Comparison of ENCODE assay signal across 30 mouse cellular contexts in the genomic region with DNA sequence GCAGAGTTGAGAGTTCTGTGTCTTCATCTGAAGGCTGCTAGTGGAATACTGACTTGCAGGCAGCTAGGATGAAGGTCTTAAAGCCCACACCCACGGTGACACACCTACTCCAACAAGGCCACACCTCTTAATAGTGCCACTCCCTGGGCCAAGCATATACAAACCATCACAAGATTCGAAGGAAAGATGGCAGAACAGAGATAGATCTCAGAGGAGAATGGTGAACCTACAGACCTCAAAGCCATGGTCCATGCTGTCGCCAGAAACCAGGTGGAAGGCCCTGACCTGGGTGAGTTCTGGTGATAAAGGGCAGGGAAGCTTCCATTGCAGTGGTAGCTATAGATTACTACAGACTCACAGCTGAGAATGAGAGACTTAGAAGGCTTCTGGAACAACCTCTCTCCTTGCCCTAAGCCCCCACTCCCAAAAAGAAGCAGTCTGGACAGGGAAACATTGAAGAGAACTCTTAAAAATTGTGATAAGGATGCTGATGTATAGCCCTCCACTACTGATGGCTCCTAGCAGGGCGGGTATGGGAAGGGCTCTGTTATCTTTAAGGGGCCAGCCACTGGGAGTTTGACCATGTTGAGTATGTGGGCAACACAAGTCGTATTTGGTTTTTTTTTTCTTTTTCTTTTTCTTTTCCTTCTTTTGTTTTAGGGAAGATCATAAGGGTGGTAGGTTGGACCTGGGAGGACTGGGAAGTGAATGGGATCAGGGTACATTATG. TPM values are rescaled to one million over a fixed set of nuclear protein-coding genes. Genes with fewer than 3 reads are reported as not detected.
DNase-seq lines count a peak whose midpoint lies in the region; ATAC-seq and TF ChIP-seq lines count a peak whose summit lies in the region.
"Had no signal": no experiment of that assay in that cellular context is flagged by ENCODE, and none has a peak within 500 bp of the region (broad histone marks: within the 10 kb centered on the region; RNA-seq: fewer than 3 reads in every experiment).

No protein-coding gene starts in this region.

- H3K4me3 ChIP-seq in heart, embryonic 11.5 days (ENCODE audit: low read depth, low read length): no peak overlapping the region
- no peak overlapping the region for H3K4me3 ChIP-seq in liver, embryonic 11.5 days (ENCODE audit: low read depth, low read length)
- peak overlapping the region; percentile 57 for H3K4me3 ChIP-seq in liver, embryonic 16.5 days (ENCODE audit: low read depth, low read length)
- H3K4me3 ChIP-seq in layer of hippocampus, adult 2 months: no peak overlapping the region
- H3K4me3 ChIP-seq: heart, adult 2 months; heart, embryonic 13.5 days; megakaryocyte, embryonic 14.5 days; neural tube, embryonic 15.5 days had no signal

- H3K4me1 ChIP-seq in heart, embryonic 11.5 days (ENCODE audit: control insufficient read depth, insufficient read depth, low read length): no peaks in the 10 kb centered on the region
- H3K4me1 ChIP-seq in liver, embryonic 11.5 days (replicated peaks; ENCODE audit: control insufficient read depth, insufficient read depth, low read length): peaks cover 10% of the 10 kb centered on the region
- peaks cover 23% of the 10 kb centered on the region for H3K4me1 ChIP-seq in liver, embryonic 16.5 days (ENCODE audit: control insufficient read depth, low read depth, low read length)
- H3K4me1 ChIP-seq: neural tube, embryonic 15.5 days had no signal

- H3K36me3 ChIP-seq in heart, embryonic 11.5 days (ENCODE audit: control insufficient read depth, insufficient read depth, low read length): no peaks in the 10 kb centered on the region
- H3K36me3 ChIP-seq in liver, embryonic 11.5 days (ENCODE audit: control insufficient read depth, insufficient read depth, low read length): no peaks in the 10 kb centered on the region
- H3K36me3 ChIP-seq in liver, embryonic 16.5 days (ENCODE audit: control insufficient read depth, insufficient read depth): no peaks in the 10 kb centered on the region
- H3K36me3 ChIP-seq: heart, embryonic 13.5 days; neural tube, embryonic 15.5 days had no signal

- 68% methylated on average over 5 of the region's 5 CpGs for WGBS in heart, embryonic 11.5 days (ENCODE audit: insufficient replicate concordance)
- 54% methylated on average over 5 of the region's 5 CpGs for WGBS in liver, embryonic 11.5 days
- 26% methylated on average over 5 of the region's 5 CpGs for WGBS in liver, embryonic 16.5 days (ENCODE audit: insufficient replicate concordance)

- H3K27ac ChIP-seq in heart, embryonic 11.5 days (ENCODE audit: low read depth, low read length): no peak overlapping the region
- no peak overlapping the region for H3K27ac ChIP-seq in liver, embryonic 11.5 days (ENCODE audit: low read depth, low read length)
- peak overlapping the region; percentile 71; the same call in 1 of the 2 replicates for H3K27ac ChIP-seq in liver, embryonic 16.5 days (ENCODE audit: low read length)
- no peak overlapping the region for H3K27ac ChIP-seq in layer of hippocampus, adult 2 months
- H3K27ac ChIP-seq: heart, adult 2 months; heart, embryonic 13.5 days; hindbrain, embryonic 14.5 days; neural tube, embryonic 15.5 days; stomach, postnatal 0 days had no signal

- H3K9ac ChIP-seq in heart, embryonic 11.5 days (ENCODE audit: low read depth, low read length): no peak overlapping the region
- H3K9ac ChIP-seq in liver, embryonic 11.5 days (ENCODE audit: low read depth, low read length): no peak overlapping the region
- H3K9ac ChIP-seq in liver, embryonic 16.5 days (ENCODE audit: low read depth, low read length): peak overlapping the region; percentile 40
- H3K9ac ChIP-seq: heart, embryonic 13.5 days; hindbrain, embryonic 14.5 days; lung, embryonic 14.5 days; neural tube, embryonic 15.5 days had no signal

- H3K27me3 ChIP-seq in heart, embryonic 11.5 days (ENCODE audit: control insufficient read depth, insufficient read depth, low read length): no peaks in the 10 kb centered on the region
- no peaks in the 10 kb centered on the region for H3K27me3 ChIP-seq in liver, embryonic 11.5 days (replicated peaks; ENCODE audit: control insufficient read depth, insufficient read depth, low read length)
- no peaks in the 10 kb centered on the region for H3K27me3 ChIP-seq in liver, embryonic 16.5 days (ENCODE audit: control insufficient read depth, insufficient read depth, low read depth, low read length)
- H3K27me3 ChIP-seq: heart, embryonic 13.5 days; neural tube, embryonic 15.5 days had no signal

- H3K9me3 ChIP-seq in heart, embryonic 11.5 days (replicated peaks; ENCODE audit: control insufficient read depth, low read length): no peaks in the 10 kb centered on the region
- no peaks in the 10 kb centered on the region for H3K9me3 ChIP-seq in liver, embryonic 11.5 days (ENCODE audit: control insufficient read depth, low read length)
- no peaks in the 10 kb centered on the region for H3K9me3 ChIP-seq in liver, embryonic 16.5 days (replicated peaks; ENCODE audit: control insufficient read depth, low read length)
- H3K9me3 ChIP-seq: heart, embryonic 13.5 days; megakaryocyte, embryonic 14.5 days; neural tube, embryonic 15.5 days had no signal

- H3K4me2 ChIP-seq in heart, embryonic 11.5 days: no peak overlapping the region
- peak overlapping the region; percentile 33; the same call in 1 of the 2 replicates for H3K4me2 ChIP-seq in liver, embryonic 11.5 days
- H3K4me2 ChIP-seq in liver, embryonic 16.5 days (ENCODE audit: low read depth, low read length): peak overlapping the region; percentile 40
- H3K4me2 ChIP-seq: heart, embryonic 13.5 days; hindbrain, embryonic 14.5 days; lung, embryonic 14.5 days; neural tube, embryonic 15.5 days had no signal

- TF ChIP-seq CTCF in layer of hippocampus, adult 2 months (conservative IDR thresholded peaks at IDR 0.05): no peak

- ATAC-seq in heart, embryonic 11.5 days (replicated peaks; ENCODE audit: insufficient number of reproducible peaks, low FRiP score, low TSS enrichment): 0 out of 2 replicates have a peak, but pooled peaks have one; percentile 65
- peak; percentile 91 for ATAC-seq in liver, embryonic 11.5 days (replicated peaks; ENCODE audit: low FRiP score)
- ATAC-seq in liver, embryonic 16.5 days (ENCODE audit: low read depth): peak; percentile 98
- ATAC-seq in granulocyte monocyte progenitor cell, adult 5-6 weeks (replicated peaks; ENCODE audit: poor library complexity, severe bottlenecking): no peak
- ATAC-seq: forebrain, embryonic 14.5 days had no signal

- DNase-seq in heart, adult 11 months: no peak
- no peak for DNase-seq in liver, embryonic 11.5 days (ENCODE audit: low spot score)
- no peak for DNase-seq in ovary, adult 18-20 months (ENCODE audit: low spot score)
- no peak for DNase-seq in right cerebral cortex, postnatal 25 days
- no peak for DNase-seq in layer of hippocampus, adult 2 months (ENCODE audit: low spot score in 2 of 2)
- DNase-seq: adrenal gland, adult 8-10 months; cerebellum, adult 18-20 months; cerebellum, postnatal 10 days; gastrocnemius, postnatal 14 days; heart, adult 2 months; heart, postnatal 10 days; kidney, adult 11 months; kidney, postnatal 25 days; layer of hippocampus, postnatal 36 days; left cerebral cortex, postnatal 4 days; lung, embryonic 14.5 days; lung, postnatal 36 days; midbrain, embryonic 14.5 days; spleen, adult 18-20 months; thymus, adult 18-20 months; thymus, postnatal 25 days had no signal

RNA-seq across cellular contexts. Expression of gene Tfcp2, which starts 6.1 kb away (rescaled TPM):
- 15.4 and 18.9 TPM in 2 replicates for polyA plus RNA-seq in heart, embryonic 11.5 days (2014; fragmentation: Nextera tagmentation; extraction: Ambion mirVana)
- polyA plus RNA-seq in liver, embryonic 11.5 days (2014; fragmentation: Nextera tagmentation; extraction: Ambion mirVana): 12.8 and 13.0 TPM in 2 replicates
- polyA plus RNA-seq in liver, embryonic 16.5 days (2015; fragmentation: Nextera tagmentation; extraction: Ambion mirVana): 3.5 and 4.3 TPM in 2 replicates
- 4.9 and 12.8 TPM in 2 replicates for total RNA-seq in granulocyte monocyte progenitor cell, adult 5-6 weeks (2014; fragmentation: Nextera tagmentation)
- total RNA-seq in granulocyte monocyte progenitor cell, adult 5-6 weeks (2017): 8.3 and 10.0 TPM in 2 replicates
- 10 to 100 TPM; 29.3 to 31.0 TPM for total RNA-seq in layer of hippocampus, adult 2 months (2021)

RNA-seq across cellular contexts. Expression of gene Pou6f1, which starts 41.9 kb away (rescaled TPM):
- 2.3 and 3.1 TPM in 2 replicates for polyA plus RNA-seq in heart, embryonic 11.5 days (2014; fragmentation: Nextera tagmentation; extraction: Ambion mirVana)
- 0.92 and 1.2 TPM in 2 replicates for polyA plus RNA-seq in liver, embryonic 11.5 days (2014; fragmentation: Nextera tagmentation; extraction: Ambion mirVana)
- polyA plus RNA-seq in liver, embryonic 16.5 days (2015; fragmentation: Nextera tagmentation; extraction: Ambion mirVana): 0.18 and 0.50 TPM in 2 replicates
- total RNA-seq in granulocyte monocyte progenitor cell, adult 5-6 weeks (2014; fragmentation: Nextera tagmentation): not detected in 2 replicates
- 0.46 TPM in 1 of 2 replicates, not detected in the other for total RNA-seq in granulocyte monocyte progenitor cell, adult 5-6 weeks (2017)
- 100 to 1,000 TPM; 106 to 107 TPM for total RNA-seq in layer of hippocampus, adult 2 months (2021)

RNA-seq across cellular contexts. Expression of gene Dazap2, which starts 57.3 kb away (rescaled TPM):
- polyA plus RNA-seq in heart, embryonic 11.5 days (2014; fragmentation: Nextera tagmentation; extraction: Ambion mirVana): 219 and 233 TPM in 2 replicates
- polyA plus RNA-seq in liver, embryonic 11.5 days (2014; fragmentation: Nextera tagmentation; extraction: Ambion mirVana): 256 and 274 TPM in 2 replicates
- 131 and 146 TPM in 2 replicates for polyA plus RNA-seq in liver, embryonic 16.5 days (2015; fragmentation: Nextera tagmentation; extraction: Ambion mirVana)
- 252 and 291 TPM in 2 replicates for total RNA-seq in granulocyte monocyte progenitor cell, adult 5-6 weeks (2014; fragmentation: Nextera tagmentation)
- total RNA-seq in granulocyte monocyte progenitor cell, adult 5-6 weeks (2017): 155 and 168 TPM in 2 replicates
- 100 to 1,000 TPM; 112 to 113 TPM for total RNA-seq in layer of hippocampus, adult 2 months (2021)
